Mouse (Mus musculus) myocyte (in vitro differentiated cells): Measurements from ENCODE around the gene Prr23a1.
"Not testable (repeated sequence)": the region's sequence is repeated elsewhere in the genome, so short reads cannot be mapped to it uniquely, and the experiment has no call there.

Source experiments
- MAX ChIP-seq: IDR thresholded peaks from one replicate; pipeline ENCODE4 v1.6.1; 2011; ENCODE audit warnings: low read depth, mild to moderate bottlenecking, control low read depth
- MYOG ChIP-seq, 3 experiments: IDR thresholded peaks; one replicate each; pipeline ENCODE4 v1.6.1; 2011; ENCODE audit warnings: control low read depth in 2 of 3, low read depth in 2 of 3, mild to moderate bottlenecking in 2 of 3; ENCODE audit not compliant: insufficient read length in 2 of 3, control insufficient read depth in 1 of 3, insufficient read depth in 1 of 3
- POLR2A ChIP-seq: IDR thresholded peaks from one replicate; pipeline ENCODE4 v1.6.1; 2011; ENCODE audit warnings: low read depth, mild to moderate bottlenecking, control low read depth, moderate library complexity; ENCODE audit not compliant: insufficient read length
- POLR2AphosphoS2 ChIP-seq: IDR thresholded peaks from one replicate; pipeline ENCODE4 v1.6.1; 2011; ENCODE audit warnings: low read depth, control low read depth; ENCODE audit not compliant: insufficient read length

DNA sequence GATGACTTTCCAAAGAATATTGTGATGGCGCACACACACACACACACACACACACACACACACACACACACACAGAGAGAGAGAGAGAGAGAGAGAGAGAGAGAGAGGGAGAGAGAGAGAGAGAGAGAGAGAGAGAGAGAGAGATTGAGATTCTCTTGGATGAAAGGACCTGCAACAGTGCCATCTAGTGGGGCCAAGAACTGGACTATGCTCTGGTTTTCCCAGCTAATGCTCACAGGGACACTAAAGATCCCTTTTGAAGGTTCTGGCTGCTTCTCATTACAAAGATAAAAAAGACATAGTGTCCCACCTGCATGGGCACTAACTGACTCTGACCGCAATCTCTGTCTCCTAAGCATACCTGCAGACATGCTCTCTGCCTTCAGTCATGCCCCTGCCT lies 32.8 kb upstream of the Prr23a1 start:
- not testable (repeated sequence) for TF ChIP-seq POLR2A; POLR2AphosphoS2; MYOG (IDR thresholded peaks at IDR 0.05; ENCODE audit: control insufficient read depth in 1 of 3, insufficient read depth in 1 of 3, insufficient read length in 2 of 3, low read depth in 2 of 3); MAX
